Mouse (Mus musculus): Measurements from ENCODE around the gene Cacna2d4. TPM values are rescaled to one million over a fixed set of nuclear protein-coding genes. Genes with fewer than 3 reads are reported as not detected.

The Cacna2d4 gene
- polyA plus RNA-seq, 1 experiment from 2014 or later, result not detected

- Histone ChIP-seq H3K9me3 (no peaks in the 10 kb centered on the region), H3K36me3 (replicated peaks) (peaks cover 7% of the 10 kb centered on the region), H3K4me3 (no peak overlapping the region), H3K4me1 (0 out of 2 replicates have a peak, but pooled peaks cover 7% of the 10 kb centered on the region), H3K27me3 (ENCODE audit: poor library complexity, severe bottlenecking) (no peaks in the 10 kb centered on the region), H3K27ac (no peak overlapping the region)
- DNase-seq (ENCODE audit: extremely low spot score, low spot score), result no peak
- WGBS, result 92% methylated on average over 8 of the region's 8 CpGs
These were observed 9.3 kb upstream of the Cacna2d4 start for GRCm38 (mm10) chr6:119227001-119227400.

GRCm38 (mm10) chr6:119228861-119229603, 7.3 kb upstream of the Cacna2d4 start:
- Histone ChIP-seq H3K4me3 (no peak overlapping the region), H3K36me3 (replicated peaks) (no peaks in the 10 kb centered on the region), H3K4me1 (0 out of 2 replicates have a peak, but pooled peaks cover 7% of the 10 kb centered on the region), H3K27ac (no peak overlapping the region; the same call in 1 of the 2 replicates), H3K9me3 (no peaks in the 10 kb centered on the region), H3K27me3 (ENCODE audit: poor library complexity, severe bottlenecking) (no peaks in the 10 kb centered on the region)
- WGBS, result 81% methylated on average over 11 of the region's 11 CpGs
- no peak for DNase-seq (ENCODE audit: extremely low spot score, low spot score)

- DNase-seq (ENCODE audit: extremely low spot score, low spot score), result no peak
- Histone ChIP-seq H3K4me3 (no peak overlapping the region), H3K27ac (no peak overlapping the region), H3K36me3 (replicated peaks) (no peaks in the 10 kb centered on the region), H3K9me3 (no peaks in the 10 kb centered on the region), H3K27me3 (ENCODE audit: poor library complexity, severe bottlenecking) (no peaks in the 10 kb centered on the region), H3K4me1 (peaks cover 17% of the 10 kb centered on the region)
- 45% methylated on average over 3 of the region's 3 CpGs for WGBS
These were observed 3.3 kb upstream of the Cacna2d4 start for GRCm38 (mm10) chr6:119233066-119233465.

- H3K36me3 ChIP-seq (replicated peaks), result no peaks in the 10 kb centered on the region
- H3K27me3 ChIP-seq (ENCODE audit: poor library complexity, severe bottlenecking), result no peaks in the 10 kb centered on the region
- no peaks in the 10 kb centered on the region for H3K9me3 ChIP-seq
- no peak for DNase-seq (ENCODE audit: extremely low spot score, low spot score)
- H3K27ac ChIP-seq, result no peak overlapping the region
- no peak overlapping the region for H3K4me3 ChIP-seq
- 87% methylated on average over 5 of the region's 5 CpGs for WGBS
- peaks cover 19% of the 10 kb centered on the region for H3K4me1 ChIP-seq
These were observed 885 bp upstream of the Cacna2d4 start for GRCm38 (mm10) chr6:119235441-119235840.

- WGBS, result 78% methylated on average over 8 of the region's 8 CpGs
- Histone ChIP-seq H3K27me3 (ENCODE audit: poor library complexity, severe bottlenecking) (no peaks in the 10 kb centered on the region), H3K36me3 (replicated peaks) (no peaks in the 10 kb centered on the region), H3K27ac (peak overlapping the region; percentile 20; the same call in 1 of the 2 replicates), H3K4me3 (no peak overlapping the region), H3K4me1 (peaks cover 29% of the 10 kb centered on the region), H3K9me3 (no peaks in the 10 kb centered on the region)
- DNase-seq (ENCODE audit: extremely low spot score, low spot score), result no peak
These were observed 1.2 kb downstream of the Cacna2d4 start for GRCm38 (mm10) chr6:119237427-119237989.

GRCm38 (mm10) chr6:119239341-119240005, 3.1 kb downstream of the Cacna2d4 start:
- no peak overlapping the region for H3K4me3 ChIP-seq
- H3K27me3 ChIP-seq (ENCODE audit: poor library complexity, severe bottlenecking), result no peaks in the 10 kb centered on the region
- whole genome bisulfite sequencing, result 80% methylated on average over 5 of the region's 5 CpGs
- no peak for DNase-seq (ENCODE audit: extremely low spot score, low spot score)
- H3K9me3 ChIP-seq, result no peaks in the 10 kb centered on the region
- H3K27ac ChIP-seq, result no peak overlapping the region
- peaks cover 29% of the 10 kb centered on the region for H3K4me1 ChIP-seq
- H3K36me3 ChIP-seq (replicated peaks), result no peaks in the 10 kb centered on the region

- Histone ChIP-seq H3K4me3 (no peak overlapping the region), H3K27ac (no peak overlapping the region), H3K27me3 (ENCODE audit: poor library complexity, severe bottlenecking) (no peaks in the 10 kb centered on the region), H3K9me3 (no peaks in the 10 kb centered on the region), H3K4me1 (peaks cover 29% of the 10 kb centered on the region), H3K36me3 (replicated peaks) (no peaks in the 10 kb centered on the region)
- no peak for DNase-seq (ENCODE audit: extremely low spot score, low spot score)
- whole genome bisulfite sequencing, result 87% methylated on average over 7 of the region's 7 CpGs
These were observed 3.9 kb downstream of the Cacna2d4 start for GRCm38 (mm10) chr6:119240256-119240655.

- Histone ChIP-seq H3K27ac (no peak overlapping the region), H3K4me3 (no peak overlapping the region), H3K4me1 (peaks cover 27% of the 10 kb centered on the region), H3K27me3 (ENCODE audit: poor library complexity, severe bottlenecking) (no peaks in the 10 kb centered on the region), H3K9me3 (peaks cover 3% of the 10 kb centered on the region; the same call in 1 of the 2 replicates), H3K36me3 (replicated peaks) (no peaks in the 10 kb centered on the region)
- no peak for DNase-seq (ENCODE audit: extremely low spot score, low spot score)
- 69% methylated on average over 21 of the region's 21 CpGs for WGBS
These were observed 4.8 kb downstream of the Cacna2d4 start for GRCm38 (mm10) chr6:119240871-119241705.

- no peak for DNase-seq (ENCODE audit: extremely low spot score, low spot score)
- Histone ChIP-seq H3K27me3 (ENCODE audit: poor library complexity, severe bottlenecking) (no peaks in the 10 kb centered on the region), H3K9me3 (peaks cover 5% of the 10 kb centered on the region; the same call in 1 of the 2 replicates), H3K27ac (no peak overlapping the region), H3K4me1 (peaks cover 6% of the 10 kb centered on the region), H3K36me3 (replicated peaks) (no peaks in the 10 kb centered on the region), H3K4me3 (no peak overlapping the region)
- WGBS, result 55% methylated on average over 2 of the region's 2 CpGs
These were observed 9.8 kb downstream of the Cacna2d4 start for GRCm38 (mm10) chr6:119246082-119246481.

- H3K9me3 ChIP-seq, result peaks cover 5% of the 10 kb centered on the region; the same call in 1 of the 2 replicates
- H3K27me3 ChIP-seq (ENCODE audit: poor library complexity, severe bottlenecking), result no peaks in the 10 kb centered on the region
- DNase-seq (ENCODE audit: extremely low spot score, low spot score), result no peak
- no peak overlapping the region for H3K27ac ChIP-seq
- no peaks in the 10 kb centered on the region for H3K36me3 ChIP-seq (replicated peaks)
- no peaks in the 10 kb centered on the region for H3K4me1 ChIP-seq
- 95% methylated on average over 3 of the region's 3 CpGs for WGBS
- no peak overlapping the region for H3K4me3 ChIP-seq
These were observed 12.3 kb downstream of the Cacna2d4 start for GRCm38 (mm10) chr6:119248578-119248977.

GRCm38 (mm10) chr6:119249726-119250125, 13.4 kb downstream of the Cacna2d4 start:
- H3K4me3 ChIP-seq, result no peak overlapping the region
- DNase-seq (ENCODE audit: extremely low spot score, low spot score), result no peak
- no peak overlapping the region for H3K27ac ChIP-seq
- H3K4me1 ChIP-seq, result no peaks in the 10 kb centered on the region
- H3K9me3 ChIP-seq, result peaks cover 5% of the 10 kb centered on the region; the same call in 1 of the 2 replicates
- no peaks in the 10 kb centered on the region for H3K36me3 ChIP-seq (replicated peaks)
- H3K27me3 ChIP-seq (ENCODE audit: poor library complexity, severe bottlenecking), result no peaks in the 10 kb centered on the region
- WGBS, result 93% methylated on average over 10 of the region's 10 CpGs

GRCm38 (mm10) chr6:119251704-119252103, 15.4 kb downstream of the Cacna2d4 start:
- H3K27ac ChIP-seq, result no peak overlapping the region
- WGBS, result 86% methylated on average over 4 of the region's 4 CpGs
- no peak for DNase-seq (ENCODE audit: extremely low spot score, low spot score)
- no peaks in the 10 kb centered on the region for H3K27me3 ChIP-seq (ENCODE audit: poor library complexity, severe bottlenecking)
- no peaks in the 10 kb centered on the region for H3K4me1 ChIP-seq
- no peaks in the 10 kb centered on the region for H3K9me3 ChIP-seq
- H3K36me3 ChIP-seq (replicated peaks), result no peaks in the 10 kb centered on the region
- no peak overlapping the region for H3K4me3 ChIP-seq
